Mouse (Mus musculus) stomach, embryonic 14.5 days (tissue): ENCODE data around the gene Prpsap1. TPM values are rescaled to one million over a fixed set of nuclear protein-coding genes. Genes with fewer than 3 reads are reported as not detected.

Experiments used
- ATAC-seq: fragments of 200-750 bp; cut with Nextera tagmentation; 2 replicates; pipeline ENCODE4 v1.8.0; 2017; ENCODE audit warnings: low read depth, moderate TSS enrichment; ENCODE audit not compliant: insufficient number of reproducible peaks, insufficient read depth, low FRiP score
- H3K27ac ChIP-seq: fragments of 300-500 bp; sonication (generic); 2 replicates; pipeline ENCODE4 v1.5.1; 2014; ENCODE audit warnings: mild to moderate bottlenecking, low read length, moderate library complexity, mixed read lengths
- H3K27me3 ChIP-seq: fragments of 300-500 bp; sonication (generic); 2 replicates; pipeline ENCODE4 v1.6.1; 2014; ENCODE audit warnings: low read length, control low read depth, mixed read lengths; ENCODE audit not compliant: control insufficient read depth, insufficient read depth
- H3K36me3 ChIP-seq: fragments of 300-500 bp; sonication (generic); 2 replicates; pipeline ENCODE4 v1.6.1; 2014; ENCODE audit warnings: mild to moderate bottlenecking, control low read depth, low read length, moderate library complexity, mixed read lengths; ENCODE audit not compliant: control insufficient read depth, insufficient read depth
- H3K4me1 ChIP-seq: fragments of 300-500 bp; sonication (generic); 2 replicates; pipeline ENCODE4 v1.6.1; 2014; ENCODE audit warnings: low read length, control low read depth, mixed read lengths; ENCODE audit not compliant: control insufficient read depth, insufficient read depth
- H3K4me2 ChIP-seq: fragments of 300-500 bp; sonication (generic); replicated peaks from 2 replicates; pipeline ENCODE4 v1.6.1; 2014; ENCODE audit warnings: low read depth, low read length, control low read depth
- H3K4me3 ChIP-seq: fragments of 300-500 bp; sonication (generic); 2 replicates; pipeline ENCODE4 v1.5.1; 2014; ENCODE audit warnings: low read depth, low read length, control low read depth
- H3K9ac ChIP-seq: fragments of 300-500 bp; sonication (generic); replicated peaks from 2 replicates; pipeline ENCODE4 v1.6.1; 2014; ENCODE audit warnings: low read depth, mild to moderate bottlenecking, control low read depth, low read length, moderate library complexity, mixed read lengths
- H3K9me3 ChIP-seq: fragments of 300-500 bp; sonication (generic); 2 replicates; pipeline ENCODE4 v1.6.1; 2016; ENCODE audit warnings: low read depth, low read length, control low read depth; ENCODE audit not compliant: control insufficient read depth
- WGBS: fragments of 180-500 bp; shearing (Covaris S2); extraction: QIAGEN DNeasy Blood & Tissue Kit; methylation state at CpG from one replicate; pipeline ENCODE4 v1.1.7; 2014; 5-methylcytosine and 5-hydroxymethylcytosine counted together
- polyA plus RNA-seq: library from polyadenylated mRNA; unstranded; fragments of >200 nt; fragmentation: Nextera tagmentation; extraction: Ambion mirVana; gene quantifications from 2 replicates; pipeline ENCODE4 v1.2.1, GENCODE M21; 2014

Prpsap1 gene
- polyA plus RNA-seq, 1 experiment from 2014 or later, result 218 TPM

DNA sequence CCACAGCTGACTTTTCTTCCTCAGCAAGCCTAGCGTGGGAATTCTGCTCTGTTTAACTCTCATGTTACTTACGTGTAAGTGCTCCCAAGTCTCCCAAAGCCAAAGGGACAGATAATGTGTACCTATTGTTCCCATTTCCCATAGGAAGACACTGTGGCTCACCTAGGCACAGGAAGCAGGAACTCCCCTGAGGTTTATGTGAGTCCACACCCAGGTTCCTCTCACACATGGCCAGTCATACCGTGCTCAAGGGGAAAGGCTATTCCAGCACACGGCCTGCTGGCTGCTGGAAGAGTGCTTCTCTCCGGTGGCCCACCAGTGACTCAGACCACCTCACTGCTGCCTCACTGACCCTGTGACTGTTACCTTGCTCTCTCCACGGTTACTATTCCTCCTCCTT is 72.9 kb downstream of the Prpsap1 start:
- peaks cover 11% of the 10 kb centered on the region; the same call in 1 of the 2 replicates for H3K4me1 ChIP-seq
- WGBS, result 68% methylated on average over 6 of the region's 6 CpGs

More for the DNA sequence above, 72.9 kb downstream of the Prpsap1 start:
- Histone ChIP-seq H3K27me3 (no peaks in the 10 kb centered on the region), H3K36me3 (no peaks in the 10 kb centered on the region), H3K9me3 (no peaks in the 10 kb centered on the region), H3K4me3 (no peak overlapping the region), H3K9ac (no peak overlapping the region), H3K4me2 (no peak overlapping the region), H3K27ac (no peak overlapping the region)
- ATAC-seq, result no peak

Other genes with a start within 250 kb of the Prpsap1 start
- 71.8 and 74.2 TPM in 2 replicates for gene Srp68, start 220.0 kb downstream of the Prpsap1 start, polyA plus RNA-seq
- 0.13 and 0.15 TPM in 2 replicates for gene Galr2, start 213.3 kb downstream of the Prpsap1 start, polyA plus RNA-seq
- gene Exoc7, start 187.0 kb downstream of the Prpsap1 start, polyA plus RNA-seq, result 67.3 and 72.7 TPM in 2 replicates
- gene Foxj1, start 158.8 kb downstream of the Prpsap1 start, polyA plus RNA-seq, result 0.17 and 0.34 TPM in 2 replicates
- gene Rnf157, start 81.2 kb downstream of the Prpsap1 start, polyA plus RNA-seq, result 9.8 and 12.8 TPM in 2 replicates
- 56.1 and 60.7 TPM in 2 replicates for gene Ubald2, start 60.1 kb downstream of the Prpsap1 start, polyA plus RNA-seq
- 0.22 TPM in 1 of 2 replicates, not detected in the other for gene Qrich2, start 28.0 kb downstream of the Prpsap1 start, polyA plus RNA-seq
- gene Sphk1, start 36.7 kb upstream of the Prpsap1 start, polyA plus RNA-seq, result 11.5 and 13.0 TPM in 2 replicates
- gene Ube2o, start 87.2 kb upstream of the Prpsap1 start, polyA plus RNA-seq, result 10.1 and 11.4 TPM in 2 replicates
- not detected in 2 replicates for gene Aanat, start 92.2 kb upstream of the Prpsap1 start, polyA plus RNA-seq
- gene Rhbdf2, start 132.8 kb upstream of the Prpsap1 start, polyA plus RNA-seq, result 4.5 and 6.2 TPM in 2 replicates
- gene Prcd, start 159.3 kb upstream of the Prpsap1 start, polyA plus RNA-seq, result 1.2 and 1.7 TPM in 2 replicates
- gene Cygb, start 160.1 kb upstream of the Prpsap1 start, polyA plus RNA-seq, result 19.9 and 20.8 TPM in 2 replicates